9 mouse cellular contexts compared by ENCODE assay signal in the genomic region with DNA sequence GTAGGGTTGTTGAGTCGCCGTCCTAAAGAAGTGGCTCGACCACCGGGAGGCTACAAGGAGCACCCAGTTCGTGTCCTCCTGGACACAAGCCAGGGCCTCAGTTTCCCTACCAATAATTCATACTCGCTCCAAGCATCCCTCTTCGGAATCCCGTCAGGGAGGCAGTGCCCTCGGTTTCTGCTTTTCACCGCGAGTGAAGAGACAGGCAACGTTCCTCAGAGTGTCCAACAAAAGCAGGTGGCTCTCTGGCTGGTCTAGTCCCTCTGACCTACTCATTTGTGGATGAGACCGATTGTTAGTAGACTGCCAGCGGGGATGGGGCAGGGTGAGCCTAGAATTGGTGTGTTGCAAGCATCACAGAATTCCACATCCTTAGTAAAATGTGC. TPM values are rescaled to one million over a fixed set of nuclear protein-coding genes. Genes with fewer than 3 reads are reported as not detected.
DNase-seq lines count a peak whose midpoint lies in the region; ATAC-seq and TF ChIP-seq lines count a peak whose summit lies in the region.
"Had no signal": no experiment of that assay in that cellular context is flagged by ENCODE, and none has a peak within 500 bp of the region (broad histone marks: within the 10 kb centered on the region; RNA-seq: fewer than 3 reads in every experiment).

No protein-coding gene starts in this region.

- WGBS in neural tube, embryonic 11.5 days: 20% methylated on average over 14 of the region's 14 CpGs
- 22% methylated on average over 9 of the region's 14 CpGs for WGBS in limb, embryonic 14.5 days
- WGBS in stomach, embryonic 14.5 days: 32% methylated on average over 14 of the region's 14 CpGs

- peak overlapping the region; percentile 71 for H3K4me3 ChIP-seq in gastrocnemius, adult 2 months
- peak overlapping the region; percentile 29 for H3K4me3 ChIP-seq in neural tube, embryonic 11.5 days (ENCODE audit: low read depth, low read length)
- peak overlapping the region; percentile 43 for H3K4me3 ChIP-seq in limb, embryonic 14.5 days (replicated peaks; ENCODE audit: low read length)
- H3K4me3 ChIP-seq in stomach, embryonic 14.5 days (ENCODE audit: low read depth, low read length): peak overlapping the region; percentile 33

- TF ChIP-seq POLR2A in limb, embryonic 14.5 days (IDR thresholded peaks at IDR 0.05; ENCODE audit: borderline replicate concordance, extremely low read depth, insufficient read depth, insufficient read length): no peak

- H3K9ac ChIP-seq in neural tube, embryonic 11.5 days (ENCODE audit: low read length): peak overlapping the region; percentile 35; the same call in 1 of the 2 replicates
- H3K9ac ChIP-seq in limb, embryonic 14.5 days (ENCODE audit: low read depth, low read length, severe bottlenecking): peak overlapping the region; percentile 53
- peak overlapping the region; percentile 28; the same call in 1 of the 2 replicates for H3K9ac ChIP-seq in stomach, embryonic 14.5 days (replicated peaks; ENCODE audit: low read depth, low read length)

- H3K4me1 ChIP-seq in neural tube, embryonic 11.5 days (ENCODE audit: control insufficient read depth, insufficient read depth, low read length): no peaks in the 10 kb centered on the region
- H3K4me1 ChIP-seq in limb, embryonic 14.5 days (ENCODE audit: control insufficient read depth, insufficient read depth, low read length): no peaks in the 10 kb centered on the region
- no peaks in the 10 kb centered on the region for H3K4me1 ChIP-seq in stomach, embryonic 14.5 days (ENCODE audit: control insufficient read depth, insufficient read depth, low read length)

- ATAC-seq in neural tube, embryonic 11.5 days (ENCODE audit: insufficient read depth, low FRiP score, low TSS enrichment): no peak
- ATAC-seq in limb, embryonic 14.5 days (ENCODE audit: low FRiP score, low read depth): no peak
- ATAC-seq in stomach, embryonic 14.5 days (ENCODE audit: insufficient number of reproducible peaks, insufficient read depth, low FRiP score, low read depth): no peak

- H3K9me3 ChIP-seq in neural tube, embryonic 11.5 days (ENCODE audit: control insufficient read depth, low read length): no peaks in the 10 kb centered on the region
- H3K9me3 ChIP-seq in limb, embryonic 14.5 days (ENCODE audit: control insufficient read depth, low read length): no peaks in the 10 kb centered on the region
- no peaks in the 10 kb centered on the region for H3K9me3 ChIP-seq in stomach, embryonic 14.5 days (ENCODE audit: control insufficient read depth, low read depth, low read length)

- DNase-seq in gastrocnemius, adult 2 months: no peak
- DNase-seq in gastrocnemius, postnatal 4 days (ENCODE audit: low spot score in 2 of 2): no peak
- no peak for DNase-seq in neural tube, embryonic 11.5 days (ENCODE audit: low spot score)
- DNase-seq in neural tube, embryonic 10.5 days (ENCODE audit: extremely low spot score, low spot score): no peak
- no peak for DNase-seq in limb, embryonic 14.5 days (ENCODE audit: low spot score)
- no peak for DNase-seq in spleen, adult 12 weeks (ENCODE audit: low spot score)
- DNase-seq in gastrocnemius, postnatal 14 days: no peak

- intact Hi-C loops in gastrocnemius, adult 2 months (cut with DNase I): no loop called here
- intact Hi-C loops in gastrocnemius, postnatal 14 days (cut with DNase I; ENCODE audit: low total_unique reads): no loop called here

- H3K4me2 ChIP-seq in neural tube, embryonic 11.5 days (ENCODE audit: low read depth): peak overlapping the region; percentile 43
- H3K4me2 ChIP-seq in limb, embryonic 14.5 days (replicated peaks; ENCODE audit: low read depth, low read length, severe bottlenecking): peak overlapping the region; percentile 60
- H3K4me2 ChIP-seq in stomach, embryonic 14.5 days (replicated peaks; ENCODE audit: low read depth, low read length): peak overlapping the region; percentile 57

- no peaks in the 10 kb centered on the region for H3K36me3 ChIP-seq in neural tube, embryonic 11.5 days (ENCODE audit: control insufficient read depth, insufficient read depth, low read length)
- no peaks in the 10 kb centered on the region for H3K36me3 ChIP-seq in limb, embryonic 14.5 days (ENCODE audit: control insufficient read depth, insufficient read depth, low read length)
- H3K36me3 ChIP-seq in stomach, embryonic 14.5 days (ENCODE audit: control insufficient read depth, insufficient read depth, low read length): no peaks in the 10 kb centered on the region

- peak overlapping the region; percentile 72 for H3K27ac ChIP-seq in gastrocnemius, adult 2 months
- H3K27ac ChIP-seq in neural tube, embryonic 11.5 days (ENCODE audit: low read depth, low read length): no peak overlapping the region
- H3K27ac ChIP-seq in limb, embryonic 14.5 days (replicated peaks; ENCODE audit: low read depth, low read length): peak overlapping the region; percentile 3; the same call in 1 of the 2 replicates
- no peak overlapping the region for H3K27ac ChIP-seq in stomach, embryonic 14.5 days (ENCODE audit: low read length)

- peaks cover 4% of the 10 kb centered on the region; the same call in 1 of the 2 replicates for H3K27me3 ChIP-seq in neural tube, embryonic 11.5 days (ENCODE audit: control insufficient read depth, insufficient read depth, low read length)
- no peaks in the 10 kb centered on the region for H3K27me3 ChIP-seq in limb, embryonic 14.5 days (ENCODE audit: control insufficient read depth, insufficient read depth, low read length)
- no peaks in the 10 kb centered on the region for H3K27me3 ChIP-seq in stomach, embryonic 14.5 days (ENCODE audit: control insufficient read depth, insufficient read depth, low read length)

- no peak for TF ChIP-seq CTCF in gastrocnemius, adult 2 months (IDR thresholded peaks at IDR 0.05)

RNA-seq across cellular contexts. Expression of a gene that starts 0.4 kb away (rescaled TPM):
- 1 to 10 TPM in 1 of 2 experiments, under 1 TPM in 1; 0.82 to 2.5 TPM for total RNA-seq in gastrocnemius, adult 2 months (2021)
- total RNA-seq in gastrocnemius, postnatal 4 days (2021): 10 to 100 TPM; 13.9 to 21.5 TPM
- polyA plus RNA-seq in neural tube, embryonic 11.5 days (2014; fragmentation: Nextera tagmentation; extraction: Ambion mirVana): 4.2 and 5.3 TPM in 2 replicates
- polyA plus RNA-seq in limb, embryonic 14.5 days (2012; rRNA removed): 41.8 and 44.8 TPM in 2 replicates
- 52.6 and 56.6 TPM in 2 replicates for polyA plus RNA-seq in limb, embryonic 14.5 days (2014; fragmentation: Nextera tagmentation; extraction: Ambion mirVana)
- polyA plus RNA-seq in stomach, embryonic 14.5 days (2014; fragmentation: Nextera tagmentation; extraction: Ambion mirVana): 10.3 and 13.4 TPM in 2 replicates
- total RNA-seq in gastrocnemius, postnatal 14 days (2021): 1 to 10 TPM; 5.5 to 8.7 TPM

RNA-seq across cellular contexts. Expression of a gene that starts 49.4 kb away (rescaled TPM):
- total RNA-seq in gastrocnemius, adult 2 months (2021): under 1 TPM in 1 of 2 experiments, not detected in 1; 0.14 TPM
- total RNA-seq in gastrocnemius, postnatal 4 days (2021): under 1 TPM in 1 of 2 experiments, not detected in 1; 0.12 TPM
- polyA plus RNA-seq in neural tube, embryonic 11.5 days (2014; fragmentation: Nextera tagmentation; extraction: Ambion mirVana): 0.20 TPM in 1 of 2 replicates, not detected in the other
- polyA plus RNA-seq in limb, embryonic 14.5 days (2012; rRNA removed): 0.06 TPM in 1 of 2 replicates, not detected in the other
- polyA plus RNA-seq in limb, embryonic 14.5 days (2014; fragmentation: Nextera tagmentation; extraction: Ambion mirVana): 0.11 and 0.23 TPM in 2 replicates
- not detected in 2 replicates for polyA plus RNA-seq in stomach, embryonic 14.5 days (2014; fragmentation: Nextera tagmentation; extraction: Ambion mirVana)
- not detected for total RNA-seq in gastrocnemius, postnatal 14 days (2021)
- polyA plus RNA-seq: adrenal gland, adult 2 months had no signal

Comparison
In these comparisons a context has a peak if more than half of its experiments do, and no peak if none do; other contexts are left out.
1. H3K27ac ChIP-seq: peak in gastrocnemius, adult 2 months (single experiment) and limb, embryonic 14.5 days (single experiment); none in neural tube, embryonic 11.5 days (single experiment) and stomach, embryonic 14.5 days (single experiment).
2. Peak in every context shown above with its lines, with median percentiles within 50 percentile points of each other: H3K4me3 ChIP-seq, H3K4me2 ChIP-seq and H3K9ac ChIP-seq.